Mouse (Mus musculus) heart, embryonic 10.5 days (tissue): Measurements from ENCODE around the gene Zfp866. TPM values are rescaled to one million over a fixed set of nuclear protein-coding genes. Genes with fewer than 3 reads are reported as not detected.

Experiments used
- DNase-seq: peaks from one replicate; pipeline ENCODE4 v3.0.0-alpha.2; 2017; ENCODE audit warnings: low spot score
- H3K27ac ChIP-seq: fragments of 300-500 bp; sonication (generic); 2 replicates; pipeline ENCODE4 v1.5.1; 2016; ENCODE audit warnings: mild to moderate bottlenecking
- H3K27me3 ChIP-seq: fragments of 300-500 bp; sonication (generic); 2 replicates; pipeline ENCODE4 v1.6.1; 2016; ENCODE audit warnings: mild to moderate bottlenecking; ENCODE audit not compliant: poor library complexity, insufficient read depth, severe bottlenecking
- H3K36me3 ChIP-seq: fragments of 300-500 bp; sonication (generic); 2 replicates; pipeline ENCODE4 v1.6.1; 2016; ENCODE audit warnings: mild to moderate bottlenecking, moderate library complexity
- H3K4me1 ChIP-seq: fragments of 300-500 bp; sonication (generic); 2 replicates; pipeline ENCODE4 v1.6.1; 2016; ENCODE audit warnings: mild to moderate bottlenecking
- H3K4me3 ChIP-seq: fragments of 300-500 bp; sonication (generic); 2 replicates; pipeline ENCODE4 v1.5.1; 2016; ENCODE audit warnings: mild to moderate bottlenecking, moderate library complexity
- H3K9me3 ChIP-seq: fragments of 300-500 bp; sonication (generic); 2 replicates; pipeline ENCODE4 v1.6.1; 2016; ENCODE audit warnings: mild to moderate bottlenecking, moderate library complexity
- WGBS: fragments of 180-500 bp; shearing (Covaris S2); methylation state at CpG from one replicate; pipeline ENCODE4 v1.1.7; 2016; 5-methylcytosine and 5-hydroxymethylcytosine counted together
- polyA plus RNA-seq: library from polyadenylated mRNA; unstranded; fragments of >200 nt; fragmentation: Nextera tagmentation; extraction: Ambion mirVana; gene quantifications from 2 replicates; pipeline ENCODE4 v1.2.1, GENCODE M21; 2016

The Zfp866 gene
- polyA plus RNA-seq, 1 experiment from 2014 or later = 26.4 TPM

DNA sequence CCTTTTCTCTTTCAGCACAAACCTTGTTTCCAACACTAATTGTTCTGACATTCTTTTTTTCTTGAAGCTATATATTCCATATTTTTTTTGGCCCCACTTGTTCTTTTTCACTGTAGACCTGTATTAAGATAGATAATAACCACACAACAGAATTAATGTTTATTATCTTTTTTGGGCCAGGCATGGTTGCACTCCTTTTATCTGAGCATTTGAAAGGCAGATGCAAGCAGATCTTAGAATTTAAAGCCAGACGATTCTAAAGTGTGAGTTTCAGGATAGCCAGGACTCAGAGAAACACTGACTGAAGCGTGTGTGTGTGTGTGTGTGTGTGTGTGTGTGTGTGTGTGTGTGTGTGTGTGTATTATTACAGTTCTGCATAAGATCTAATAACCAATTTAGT is 38.5 kb downstream of the Zfp866 start:
- DNase-seq = no peak
- Histone ChIP-seq H3K4me3 (no peak overlapping the region), H3K27ac (no peak overlapping the region), H3K27me3 (no peaks in the 10 kb centered on the region), H3K36me3 (peaks cover 24% of the 10 kb centered on the region), H3K4me1 (peaks cover 6% of the 10 kb centered on the region; the same call in 1 of the 2 replicates), H3K9me3 (no peaks in the 10 kb centered on the region)
- WGBS = 77% methylated on average over 2 of the region's 2 CpGs

DNA sequence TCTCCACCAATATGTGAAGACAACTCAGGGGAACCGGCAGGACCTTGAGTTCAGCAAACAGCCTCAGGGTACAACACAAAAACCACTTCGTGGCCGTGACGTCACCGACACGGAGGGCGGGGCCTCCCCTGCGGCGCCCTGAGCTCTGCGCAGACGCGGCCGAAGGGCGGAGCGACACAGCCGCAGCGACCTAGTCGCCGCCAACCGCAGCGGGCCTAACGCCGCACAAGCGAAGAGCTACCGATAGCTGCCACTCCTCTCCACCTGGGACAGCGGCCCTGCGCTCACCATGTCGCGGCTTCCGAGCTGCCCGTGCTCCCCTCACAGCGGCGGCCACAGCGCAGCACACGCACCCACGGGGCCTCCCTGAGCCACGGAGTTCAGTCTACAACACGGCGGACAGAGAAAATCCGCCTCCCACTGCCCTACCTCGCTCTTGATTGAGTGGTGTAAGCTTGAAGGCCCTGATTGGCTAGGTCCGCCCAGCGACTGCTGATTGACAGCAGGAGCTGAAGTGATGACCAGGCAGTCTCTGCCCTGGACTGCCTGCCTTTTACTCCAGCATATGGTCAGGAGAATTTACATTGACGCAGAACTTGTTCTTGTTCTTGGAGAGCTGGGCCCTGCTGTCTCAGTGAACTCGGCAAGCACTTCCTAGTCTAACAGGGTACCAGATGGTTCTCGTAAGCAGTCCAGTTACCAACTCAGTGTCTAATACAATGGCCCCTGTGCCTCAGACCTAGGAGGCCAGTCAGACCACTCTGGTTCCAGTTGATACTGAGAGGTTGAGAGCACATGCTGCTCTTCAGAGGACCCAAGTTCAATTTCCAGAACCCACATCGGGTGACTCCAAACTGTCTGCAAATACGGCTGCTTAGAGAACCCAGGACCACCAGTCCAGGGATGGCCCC is 41.2 kb downstream of the Zfp866 start, which contains the start of gene Zfp963:
Gene Zfp963 (minus strand): TSS at position 427 of the 911 bp plus-strand sequence.
- H3K27ac ChIP-seq = peak within 1 kb of the TSS; percentile 99
- peaks cover 4% of the 10 kb centered on the region; the same call in 1 of the 2 replicates for H3K36me3 ChIP-seq
- H3K4me1 ChIP-seq = peaks cover 6% of the 10 kb centered on the region; the same call in 1 of the 2 replicates
- WGBS = 3% methylated on average over 48 of the region's 48 CpGs
- DNase-seq = peak; percentile 98
- H3K9me3 ChIP-seq = no peaks in the 10 kb centered on the region
- peak within 1 kb of the TSS; percentile 81 for H3K4me3 ChIP-seq
- no peaks in the 10 kb centered on the region for H3K27me3 ChIP-seq

DNA sequence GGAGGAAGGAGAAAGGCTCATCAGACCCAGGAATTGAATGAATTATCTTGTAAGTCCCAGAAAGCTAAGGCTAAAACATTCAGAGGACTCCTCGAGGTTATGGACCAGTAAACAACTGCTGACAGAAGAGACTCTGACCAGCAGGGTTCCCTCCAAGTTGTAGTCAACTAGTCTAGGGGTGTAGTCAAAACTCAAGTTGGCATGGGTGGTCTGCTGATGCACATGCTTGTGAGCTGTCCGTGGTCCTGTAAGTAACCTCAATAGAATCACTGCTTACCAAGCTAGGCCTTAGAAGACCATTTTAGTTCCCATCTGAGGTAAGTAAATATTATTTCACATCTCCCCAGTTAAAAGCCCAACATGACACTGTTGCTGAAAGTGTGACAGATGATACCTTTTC is 49.7 kb downstream of the Zfp866 start:
- Histone ChIP-seq H3K36me3 (peaks cover 18% of the 10 kb centered on the region; the same call in 1 of the 2 replicates), H3K4me1 (no peaks in the 10 kb centered on the region), H3K9me3 (no peaks in the 10 kb centered on the region), H3K4me3 (no peak overlapping the region), H3K27me3 (no peaks in the 10 kb centered on the region), H3K27ac (no peak overlapping the region)
- 70% methylated on average over 2 of the region's 2 CpGs for WGBS
- no peak for DNase-seq

DNA sequence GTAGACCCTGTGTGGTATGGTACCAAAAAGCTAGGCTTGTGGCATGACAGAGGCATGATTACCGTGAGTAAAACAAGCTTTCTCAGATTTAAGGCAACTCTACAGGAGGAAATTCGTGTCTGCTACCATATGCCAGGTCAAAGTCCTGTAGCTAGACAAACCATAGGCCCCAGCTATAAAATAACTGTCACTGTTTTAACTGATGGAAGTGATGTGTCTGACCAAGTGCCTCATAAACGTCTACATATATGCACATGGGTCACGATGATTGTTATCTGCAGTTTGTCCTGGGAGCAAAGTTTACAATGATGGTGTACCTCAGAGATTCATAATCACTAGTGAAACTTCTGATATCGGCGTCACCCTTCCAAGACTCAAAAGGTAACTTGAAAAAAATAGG is 50.2 kb downstream of the Zfp866 start:
- Histone ChIP-seq H3K27ac (no peak overlapping the region), H3K27me3 (no peaks in the 10 kb centered on the region), H3K4me1 (no peaks in the 10 kb centered on the region), H3K4me3 (no peak overlapping the region), H3K36me3 (peaks cover 18% of the 10 kb centered on the region; the same call in 1 of the 2 replicates), H3K9me3 (no peaks in the 10 kb centered on the region)
- WGBS = 78% methylated on average over 6 of the region's 6 CpGs
- no peak for DNase-seq

DNA sequence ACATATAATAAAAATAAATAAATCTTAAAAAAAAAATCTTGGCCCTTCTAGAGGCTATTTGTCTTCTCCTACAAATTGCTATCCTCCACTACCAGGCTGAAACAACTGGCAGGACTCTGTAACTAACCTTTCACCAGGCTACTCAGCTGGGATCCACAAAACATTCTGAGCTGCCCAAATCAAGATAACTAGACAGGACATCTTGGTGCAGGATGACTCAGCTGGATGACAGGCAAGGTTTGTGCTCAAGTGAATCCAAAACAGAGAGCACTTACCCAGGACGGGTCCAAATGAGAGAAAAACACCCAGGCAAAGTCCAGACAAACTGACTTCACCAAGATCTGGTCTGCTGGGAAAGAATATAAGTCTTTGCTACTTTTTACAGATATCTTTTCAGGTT is 55.5 kb downstream of the Zfp866 start:
- 71% methylated on average over 1 of the region's 1 CpGs for WGBS
- H3K4me1 ChIP-seq = no peaks in the 10 kb centered on the region
- no peaks in the 10 kb centered on the region for H3K36me3 ChIP-seq
- no peak for DNase-seq
- H3K27me3 ChIP-seq = no peaks in the 10 kb centered on the region
- no peaks in the 10 kb centered on the region for H3K9me3 ChIP-seq
- H3K27ac ChIP-seq = no peak overlapping the region
- no peak overlapping the region for H3K4me3 ChIP-seq

DNA sequence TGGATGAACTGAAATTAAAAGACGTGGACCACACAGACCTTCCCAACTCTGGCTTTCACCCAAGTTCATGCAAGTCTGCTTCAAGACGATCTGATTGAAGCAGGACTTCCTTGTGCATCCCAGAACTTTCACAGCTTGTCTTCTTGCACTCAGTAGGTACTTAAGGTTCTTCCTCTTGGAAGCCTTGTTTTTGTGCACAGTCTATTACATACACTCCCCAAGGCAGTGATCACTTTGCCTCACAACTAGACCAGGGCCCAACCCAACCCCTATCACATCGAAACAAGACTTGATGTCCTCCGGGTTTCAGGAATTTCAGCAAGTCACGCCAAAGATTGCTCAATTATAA is 73.8 kb downstream of the Zfp866 start:
- Histone ChIP-seq H3K27me3 (no peaks in the 10 kb centered on the region), H3K36me3 (peaks cover 15% of the 10 kb centered on the region), H3K4me1 (peaks cover 13% of the 10 kb centered on the region; the same call in 1 of the 2 replicates), H3K27ac (peak overlapping the region; percentile 100), H3K4me3 (peak overlapping the region; percentile 90), H3K9me3 (no peaks in the 10 kb centered on the region)
- no peak for DNase-seq
- 44% methylated on average over 5 of the region's 5 CpGs for WGBS

DNA sequence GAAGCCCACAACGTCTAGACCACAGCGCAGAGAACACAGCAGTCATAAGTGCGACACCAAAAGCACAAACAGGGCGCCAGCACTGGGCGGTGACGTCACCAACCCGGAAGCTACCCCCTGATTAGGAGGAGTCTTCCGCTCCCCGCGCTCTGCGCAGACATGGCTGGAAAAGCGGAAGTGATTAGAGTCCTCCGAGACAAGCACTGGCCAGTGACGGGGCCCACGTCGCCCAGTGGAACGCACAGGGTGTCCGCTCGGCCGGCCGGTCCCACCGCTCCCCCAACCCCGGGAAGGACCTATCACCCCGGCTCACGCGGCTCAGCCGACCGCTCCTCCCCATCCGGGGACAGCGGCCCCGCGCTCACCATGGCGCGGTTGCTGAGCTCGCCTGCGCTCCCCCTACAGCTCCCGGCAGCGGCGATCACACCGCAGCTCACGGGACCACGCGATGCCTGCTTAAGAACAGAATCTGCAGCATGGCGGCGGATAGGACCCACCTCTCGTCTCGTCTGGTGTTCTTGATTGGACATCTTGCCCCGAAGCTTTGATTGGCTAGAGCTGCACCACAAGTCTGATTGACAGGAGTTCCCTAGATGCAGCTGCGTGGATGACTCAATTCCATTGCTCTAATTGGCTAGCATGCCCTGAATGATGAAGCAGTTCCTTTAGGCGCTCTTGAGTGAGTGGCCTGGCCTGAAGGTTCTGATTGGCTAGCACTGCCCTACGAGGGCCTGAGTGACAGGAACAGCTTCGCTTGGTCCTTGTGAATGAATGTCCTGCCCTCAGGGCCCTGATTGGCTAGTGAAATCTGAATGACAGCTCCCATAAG is 74.4 kb downstream of the Zfp866 start:
- Histone ChIP-seq H3K36me3 (peaks cover 19% of the 10 kb centered on the region), H3K27me3 (no peaks in the 10 kb centered on the region), H3K9me3 (no peaks in the 10 kb centered on the region), H3K4me3 (peak overlapping the region; percentile 90), H3K4me1 (peaks cover 13% of the 10 kb centered on the region; the same call in 1 of the 2 replicates), H3K27ac (peak overlapping the region; percentile 100)
- under 1% methylated on average over 52 of the region's 52 CpGs for WGBS
- DNase-seq = peak; percentile 100

DNA sequence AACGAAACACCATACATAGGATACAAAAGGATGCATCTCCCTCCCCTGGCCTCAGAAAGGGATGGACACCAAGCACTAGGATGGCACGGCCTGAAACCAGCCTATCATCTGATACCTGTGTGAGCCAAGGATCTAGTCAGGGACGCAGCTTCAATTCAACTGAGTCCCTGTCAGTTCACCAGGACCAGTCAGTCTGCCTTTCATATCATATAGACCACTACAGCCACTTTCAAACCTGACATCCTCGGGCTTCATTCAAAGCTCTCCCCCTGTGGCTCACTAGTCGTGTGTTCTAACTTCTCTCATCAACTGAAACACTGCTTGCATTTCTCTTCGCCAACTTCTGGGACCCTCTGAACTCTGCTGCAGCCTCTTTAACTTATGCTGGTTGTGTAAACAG is 75.6 kb downstream of the Zfp866 start:
- Histone ChIP-seq H3K27me3 (no peaks in the 10 kb centered on the region), H3K36me3 (peaks cover 26% of the 10 kb centered on the region), H3K27ac (no peak overlapping the region), H3K9me3 (no peaks in the 10 kb centered on the region), H3K4me3 (peak overlapping the region; percentile 90), H3K4me1 (peaks cover 13% of the 10 kb centered on the region; the same call in 1 of the 2 replicates)
- whole genome bisulfite sequencing = 78% methylated on average over 6 of the region's 6 CpGs
- DNase-seq = no peak

DNA sequence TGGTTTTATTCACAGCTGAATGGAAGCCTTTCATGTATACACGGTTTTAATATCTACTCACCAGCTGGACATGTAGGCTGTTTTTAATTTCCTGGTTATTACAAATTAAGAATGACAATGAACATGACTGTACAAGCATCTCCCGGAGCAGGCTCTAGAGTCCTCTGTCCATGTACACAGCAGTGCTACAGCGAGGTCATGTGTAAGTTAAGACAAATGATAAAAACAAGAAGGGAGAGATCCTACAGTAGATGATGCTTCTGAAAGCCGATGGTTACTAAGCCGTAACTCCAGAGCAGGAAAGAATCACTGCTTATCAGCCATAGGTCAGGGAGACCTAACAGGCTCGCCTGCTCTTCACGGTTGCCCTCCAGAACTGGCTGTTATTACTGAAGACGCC is 77.5 kb downstream of the Zfp866 start:
- 84% methylated on average over 8 of the region's 8 CpGs for WGBS
- peaks cover 44% of the 10 kb centered on the region for H3K36me3 ChIP-seq
- no peaks in the 10 kb centered on the region for H3K9me3 ChIP-seq
- H3K27me3 ChIP-seq = no peaks in the 10 kb centered on the region
- peaks cover 13% of the 10 kb centered on the region; the same call in 1 of the 2 replicates for H3K4me1 ChIP-seq
- H3K4me3 ChIP-seq = no peak overlapping the region
- DNase-seq = no peak
- no peak overlapping the region for H3K27ac ChIP-seq

Other genes starting within 250 kb of the Zfp866 start
- 16.9 and 18.8 TPM in 2 replicates for gene Zfp868, start 165.6 kb downstream of the Zfp866 start, polyA plus RNA-seq
- 1.3 and 1.4 TPM in 2 replicates for gene Zfp964, start 136.7 kb downstream of the Zfp866 start, polyA plus RNA-seq
- gene Zfp869, start 80.5 kb downstream of the Zfp866 start, polyA plus RNA-seq = 25.1 and 28.5 TPM in 2 replicates
- gene Zfp963, start 41.2 kb downstream of the Zfp866 start, polyA plus RNA-seq = 3.6 and 4.1 TPM in 2 replicates
- 0.44 and 0.65 TPM in 2 replicates for gene Gm20422, start 16.3 kb downstream of the Zfp866 start, polyA plus RNA-seq
- 43.2 and 48.3 TPM in 2 replicates for gene Atp13a1, start within 50 bp of the Zfp866 start, polyA plus RNA-seq
- gene Gmip, start 17.5 kb upstream of the Zfp866 start, polyA plus RNA-seq = 10.3 and 10.7 TPM in 2 replicates
- 0.32 and 0.73 TPM in 2 replicates for gene Lpar2, start 31.3 kb upstream of the Zfp866 start, polyA plus RNA-seq
- gene Pbx4, start 41.3 kb upstream of the Zfp866 start, polyA plus RNA-seq = 5.6 and 6.3 TPM in 2 replicates
- 0.48 and 0.63 TPM in 2 replicates for gene Cilp2, start 96.5 kb upstream of the Zfp866 start, polyA plus RNA-seq
- 2.7 and 2.9 TPM in 2 replicates for gene Tssk6, start 111.0 kb upstream of the Zfp866 start, polyA plus RNA-seq
- gene Ndufa13, start 111.4 kb upstream of the Zfp866 start, polyA plus RNA-seq = 217 and 256 TPM in 2 replicates
- 6.7 and 8.7 TPM in 2 replicates for gene Yjefn3, start 111.5 kb upstream of the Zfp866 start, polyA plus RNA-seq
- 47.5 and 49.0 TPM in 2 replicates for gene Gatad2a, start 205.2 kb upstream of the Zfp866 start, polyA plus RNA-seq